Mouse (Mus musculus) neural tube, embryonic 12.5 days (tissue): Measurements from ENCODE around the gene Actrt2. TPM values are rescaled to one million over a fixed set of nuclear protein-coding genes. Genes with fewer than 3 reads are reported as not detected.

ENCODE experiments used
- ATAC-seq: fragments of 200-750 bp; cut with Nextera tagmentation; 2 replicates; pipeline ENCODE4 v1.8.0; 2017; ENCODE audit warnings: low read depth, mild to moderate bottlenecking, moderate TSS enrichment, moderate library complexity; ENCODE audit not compliant: low FRiP score
- H3K27ac ChIP-seq: fragments of 300-500 bp; sonication (generic); 2 replicates; pipeline ENCODE4 v1.5.1; 2016
- H3K27me3 ChIP-seq: fragments of 300-500 bp; sonication (generic); replicated peaks from 2 replicates; pipeline ENCODE4 v1.6.1; 2016; ENCODE audit warnings: mild to moderate bottlenecking
- H3K36me3 ChIP-seq: fragments of 300-500 bp; sonication (generic); 2 replicates; pipeline ENCODE4 v1.6.1; 2016; ENCODE audit warnings: mild to moderate bottlenecking
- H3K4me1 ChIP-seq: fragments of 300-500 bp; sonication (generic); 2 replicates; pipeline ENCODE4 v1.6.1; 2016
- H3K4me2 ChIP-seq: fragments of 300-500 bp; sonication (generic); replicated peaks from 2 replicates; pipeline ENCODE4 v1.6.1; 2016; ENCODE audit warnings: mild to moderate bottlenecking
- H3K4me3 ChIP-seq: fragments of 300-500 bp; sonication (generic); 2 replicates; pipeline ENCODE4 v1.5.1; 2016
- H3K9ac ChIP-seq: fragments of 300-500 bp; sonication (generic); 2 replicates; pipeline ENCODE4 v1.6.1; 2016; ENCODE audit warnings: mild to moderate bottlenecking
- H3K9me3 ChIP-seq: fragments of 300-500 bp; sonication (generic); 2 replicates; pipeline ENCODE4 v1.6.1; 2016; ENCODE audit warnings: mild to moderate bottlenecking
- WGBS: fragments of 180-500 bp; shearing (Covaris S2); methylation state at CpG from one replicate; pipeline ENCODE4 v1.1.7; 2016; 5-methylcytosine and 5-hydroxymethylcytosine counted together
- polyA plus RNA-seq: library from polyadenylated mRNA; unstranded; fragments of >200 nt; fragmentation: Nextera tagmentation; extraction: Ambion mirVana; gene quantifications from 2 replicates; pipeline ENCODE4 v1.2.1, GENCODE M21; 2016

Actrt2 gene
- not detected in 2 replicates for polyA plus RNA-seq

DNA sequence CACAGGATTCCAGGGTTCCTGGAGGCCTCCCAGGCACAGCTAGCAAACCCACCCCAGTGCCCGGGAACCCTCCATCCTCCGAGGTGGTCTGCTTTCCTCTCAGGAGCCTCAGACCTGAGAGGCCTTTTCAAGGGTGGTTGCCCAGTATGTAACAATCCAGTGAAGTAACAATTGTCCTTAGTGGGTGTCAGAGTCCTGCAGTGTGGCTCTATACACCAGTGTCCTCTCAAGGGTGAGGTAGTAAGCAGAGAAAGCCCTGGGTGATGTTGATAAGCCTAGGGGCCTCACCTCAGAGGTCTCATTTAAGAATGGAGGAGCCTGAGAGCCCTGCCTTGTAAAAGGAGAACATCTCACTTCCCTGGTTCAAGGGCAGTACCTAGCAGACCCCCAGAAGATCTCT, at the start of gene Actrt2:
Actrt2 (minus strand) TSS at position 101 of the 400 bp plus-strand sequence.
- Histone ChIP-seq H3K27me3 (peaks cover 10% of the 10 kb centered on the region), H3K36me3 (no peaks in the 10 kb centered on the region), H3K9ac (no peak within 1 kb of the TSS), H3K9me3 (no peaks in the 10 kb centered on the region), H3K4me1 (no peaks in the 10 kb centered on the region), H3K4me2 (no peak within 1 kb of the TSS), H3K27ac (no peak within 1 kb of the TSS), H3K4me3 (no peak within 1 kb of the TSS)
- 89% methylated on average over 2 of the region's 2 CpGs for WGBS
- ATAC-seq, result no peak

DNA sequence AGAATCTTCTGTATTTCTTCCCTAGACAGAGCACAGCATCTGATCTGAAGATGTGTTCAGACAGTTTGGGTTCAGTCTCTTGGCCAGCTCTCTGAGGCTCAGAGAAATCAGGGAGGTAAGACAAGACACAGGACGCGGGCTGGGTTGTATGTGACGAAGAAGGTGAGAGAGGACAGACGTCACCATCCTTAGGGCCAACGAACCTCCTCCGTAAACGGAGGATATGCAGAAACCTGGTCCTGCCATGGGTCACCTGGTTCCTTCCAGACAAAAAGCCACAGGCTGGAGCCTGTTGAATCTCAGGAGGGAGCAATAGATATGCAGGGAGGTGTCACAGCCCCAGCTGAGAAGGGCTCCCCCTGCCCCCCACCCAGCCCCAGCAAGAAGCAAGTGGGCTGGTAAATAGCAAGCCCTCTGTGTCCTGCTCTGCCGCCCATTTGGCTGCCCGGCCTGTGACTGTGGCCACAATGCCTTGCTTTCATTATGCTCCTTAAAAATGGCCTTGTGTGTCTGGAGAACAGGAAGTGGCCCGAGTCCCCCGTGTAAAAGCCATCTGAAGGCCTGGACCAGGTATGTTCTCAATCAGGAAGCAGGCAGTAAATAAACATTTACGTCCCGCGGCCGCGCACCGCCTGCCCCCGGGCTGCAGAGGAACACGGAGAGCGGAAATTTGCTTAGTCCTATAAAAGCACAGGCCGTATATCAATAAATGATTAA, 41.9 kb upstream of the Actrt2 start:
- Histone ChIP-seq H3K9me3 (no peaks in the 10 kb centered on the region), H3K4me2 (no peak overlapping the region), H3K27ac (no peak overlapping the region), H3K36me3 (no peaks in the 10 kb centered on the region), H3K27me3 (no peaks in the 10 kb centered on the region), H3K4me3 (no peak overlapping the region), H3K9ac (no peak overlapping the region), H3K4me1 (0 out of 2 replicates have a peak, but pooled peaks cover 5% of the 10 kb centered on the region)
- ATAC-seq, result no peak
- 68% methylated on average over 21 of the region's 21 CpGs for WGBS

DNA sequence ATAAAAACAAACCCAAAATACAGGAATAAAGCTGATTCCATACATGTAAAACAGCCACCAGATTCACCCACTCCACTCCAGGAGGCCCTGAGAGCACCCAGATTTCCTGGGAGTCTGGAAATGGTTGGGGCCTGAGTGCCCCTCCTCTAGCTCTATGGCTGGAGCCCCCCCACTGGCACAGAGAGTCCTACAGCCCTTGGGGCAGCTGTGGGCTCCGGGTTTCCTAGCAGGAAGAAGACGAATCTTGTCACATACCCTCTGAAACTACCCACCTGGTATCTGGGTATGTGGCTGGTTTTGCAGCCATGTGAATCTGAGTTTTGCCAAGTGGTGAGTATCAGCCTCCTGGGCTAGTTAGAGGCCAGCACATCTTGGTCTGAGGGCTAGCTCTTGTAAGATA, 41.1 kb upstream of the Actrt2 start:
- no peak overlapping the region for H3K9ac ChIP-seq
- no peaks in the 10 kb centered on the region for H3K36me3 ChIP-seq
- 79% methylated on average over 2 of the region's 2 CpGs for WGBS
- H3K27me3 ChIP-seq, result no peaks in the 10 kb centered on the region
- no peak overlapping the region for H3K4me2 ChIP-seq
- H3K27ac ChIP-seq, result no peak overlapping the region
- no peaks in the 10 kb centered on the region for H3K9me3 ChIP-seq
- 0 out of 2 replicates have a peak, but pooled peaks cover 5% of the 10 kb centered on the region for H3K4me1 ChIP-seq
- no peak for ATAC-seq
- no peak overlapping the region for H3K4me3 ChIP-seq

DNA sequence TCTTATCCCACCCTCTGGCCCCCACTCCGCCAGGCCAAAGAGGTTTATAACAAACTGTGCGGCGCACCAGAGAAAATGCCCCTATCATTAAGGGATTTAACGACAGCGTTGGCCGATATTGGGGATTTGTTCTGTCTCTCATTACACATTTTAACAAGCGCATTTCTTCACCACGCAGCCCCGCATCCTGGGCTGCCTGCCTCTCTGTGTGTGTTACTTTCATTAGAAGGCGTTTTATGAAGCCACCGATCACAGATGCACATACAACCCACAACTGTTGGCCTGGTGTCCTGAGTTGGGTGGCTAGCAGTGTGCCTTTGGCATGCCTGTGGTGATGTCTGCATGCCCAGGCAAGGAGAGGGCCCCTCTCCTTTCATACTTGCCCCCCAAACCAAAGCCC, 40.6 kb upstream of the Actrt2 start:
- 79% methylated on average over 11 of the region's 11 CpGs for WGBS
- Histone ChIP-seq H3K9ac (no peak overlapping the region), H3K4me2 (no peak overlapping the region), H3K36me3 (no peaks in the 10 kb centered on the region), H3K27ac (no peak overlapping the region), H3K27me3 (no peaks in the 10 kb centered on the region), H3K9me3 (no peaks in the 10 kb centered on the region), H3K4me1 (0 out of 2 replicates have a peak, but pooled peaks cover 5% of the 10 kb centered on the region), H3K4me3 (no peak overlapping the region)
- no peak for ATAC-seq

DNA sequence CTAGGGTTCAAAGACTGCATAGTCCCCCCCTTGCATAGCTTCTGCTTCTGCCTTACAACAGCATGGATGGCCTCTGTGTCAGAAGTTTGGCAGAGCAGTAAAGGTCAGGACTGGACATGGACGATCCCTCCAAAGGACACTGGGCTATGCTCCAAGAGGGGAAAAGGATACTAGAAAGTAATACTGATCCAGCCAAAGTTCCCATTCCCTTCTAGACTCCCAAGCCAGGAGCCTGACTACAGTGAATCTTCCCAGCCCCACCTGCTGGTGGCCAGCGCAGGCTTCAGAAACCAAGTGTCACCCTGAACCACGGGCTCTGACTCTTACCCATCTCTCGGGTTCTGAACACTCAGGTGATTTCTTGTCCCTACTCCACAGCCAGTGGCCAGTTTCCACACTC, 39.9 kb upstream of the Actrt2 start:
- ATAC-seq, result no peak
- WGBS, result 73% methylated on average over 4 of the region's 4 CpGs

DNA sequence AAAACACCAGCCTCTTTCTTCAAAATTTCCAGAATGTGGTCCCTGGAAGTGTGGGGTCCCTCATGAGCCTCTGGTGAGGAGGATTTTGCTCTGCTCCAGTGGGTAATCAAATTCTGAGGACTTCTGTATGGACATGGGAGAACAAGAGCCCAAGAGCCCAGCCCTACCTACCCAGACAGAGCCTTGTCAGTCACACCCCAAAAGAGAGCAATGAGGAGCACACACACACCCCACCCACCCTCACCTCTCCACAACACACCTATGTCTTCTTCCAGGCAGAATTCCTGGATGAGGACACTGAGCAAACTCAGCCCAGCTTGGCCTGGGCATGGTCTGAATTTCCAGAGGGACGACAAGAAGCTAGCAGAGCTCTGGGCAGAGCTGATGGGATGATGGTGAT, 38.8 kb upstream of the Actrt2 start:
- Histone ChIP-seq H3K4me3 (no peak overlapping the region), H3K27me3 (no peaks in the 10 kb centered on the region), H3K27ac (no peak overlapping the region), H3K9me3 (no peaks in the 10 kb centered on the region), H3K36me3 (no peaks in the 10 kb centered on the region), H3K4me1 (0 out of 2 replicates have a peak, but pooled peaks cover 5% of the 10 kb centered on the region), H3K9ac (no peak overlapping the region), H3K4me2 (no peak overlapping the region)
- 68% methylated on average over 1 of the region's 1 CpGs for WGBS
- ATAC-seq, result no peak

More for the DNA sequence above, 39.9 kb upstream of the Actrt2 start:
- H3K36me3 ChIP-seq, result no peaks in the 10 kb centered on the region
- H3K4me2 ChIP-seq, result no peak overlapping the region
- H3K27me3 ChIP-seq, result no peaks in the 10 kb centered on the region
- H3K9ac ChIP-seq, result no peak overlapping the region
- no peaks in the 10 kb centered on the region for H3K9me3 ChIP-seq
- no peak overlapping the region for H3K27ac ChIP-seq
- 0 out of 2 replicates have a peak, but pooled peaks cover 5% of the 10 kb centered on the region for H3K4me1 ChIP-seq
- no peak overlapping the region for H3K4me3 ChIP-seq

DNA sequence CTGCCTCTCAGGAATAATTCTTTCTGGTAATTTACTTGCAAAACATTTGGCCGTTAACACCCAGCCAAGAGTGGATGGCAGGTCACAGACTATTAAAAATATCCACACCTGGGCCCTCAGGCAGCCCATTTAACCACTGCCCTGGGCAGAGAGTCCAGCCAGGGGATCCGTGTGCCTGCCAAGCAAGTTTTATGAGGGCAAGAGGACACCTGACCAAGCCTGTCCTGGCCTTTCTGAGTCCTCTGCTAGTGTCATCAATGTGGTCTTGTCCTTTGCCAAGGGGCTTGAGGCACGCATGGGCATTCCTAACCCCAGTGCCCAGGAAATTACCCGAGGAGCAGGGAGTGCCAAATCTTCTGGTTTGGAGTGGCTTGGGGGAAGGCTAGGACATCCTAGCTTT, 38.0 kb upstream of the Actrt2 start:
- WGBS, result 78% methylated on average over 4 of the region's 4 CpGs
- no peak overlapping the region for H3K27ac ChIP-seq

DNA sequence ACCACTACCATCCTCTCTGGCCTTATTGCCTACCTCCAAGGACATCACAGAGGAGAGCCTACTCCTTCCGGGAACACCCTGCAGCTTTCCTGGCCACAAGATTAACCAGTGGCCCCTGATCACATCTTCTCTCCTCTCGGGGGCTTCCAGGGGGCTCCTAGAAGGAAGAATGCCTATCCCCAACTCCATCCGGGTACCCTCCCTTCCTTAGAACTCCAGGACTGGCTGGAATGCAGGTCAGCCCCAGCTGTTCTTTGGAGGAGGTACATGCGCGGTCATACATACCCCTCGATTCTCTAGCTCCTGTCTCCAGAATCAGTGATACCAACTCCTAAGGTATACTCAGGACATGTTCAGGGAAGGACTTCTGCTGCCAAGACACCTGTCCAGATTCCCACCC, 37.4 kb upstream of the Actrt2 start:
- no peak for ATAC-seq
- Histone ChIP-seq H3K4me3 (no peak overlapping the region), H3K9ac (no peak overlapping the region), H3K36me3 (no peaks in the 10 kb centered on the region), H3K4me2 (no peak overlapping the region), H3K4me1 (0 out of 2 replicates have a peak, but pooled peaks cover 5% of the 10 kb centered on the region), H3K27ac (no peak overlapping the region), H3K27me3 (no peaks in the 10 kb centered on the region), H3K9me3 (no peaks in the 10 kb centered on the region)
- 93% methylated on average over 6 of the region's 6 CpGs for WGBS

More for the DNA sequence above, 38.0 kb upstream of the Actrt2 start:
- H3K9ac ChIP-seq, result no peak overlapping the region
- no peak for ATAC-seq
- H3K27me3 ChIP-seq, result no peaks in the 10 kb centered on the region
- no peaks in the 10 kb centered on the region for H3K9me3 ChIP-seq
- 0 out of 2 replicates have a peak, but pooled peaks cover 5% of the 10 kb centered on the region for H3K4me1 ChIP-seq
- no peaks in the 10 kb centered on the region for H3K36me3 ChIP-seq
- no peak overlapping the region for H3K4me3 ChIP-seq
- no peak overlapping the region for H3K4me2 ChIP-seq

DNA sequence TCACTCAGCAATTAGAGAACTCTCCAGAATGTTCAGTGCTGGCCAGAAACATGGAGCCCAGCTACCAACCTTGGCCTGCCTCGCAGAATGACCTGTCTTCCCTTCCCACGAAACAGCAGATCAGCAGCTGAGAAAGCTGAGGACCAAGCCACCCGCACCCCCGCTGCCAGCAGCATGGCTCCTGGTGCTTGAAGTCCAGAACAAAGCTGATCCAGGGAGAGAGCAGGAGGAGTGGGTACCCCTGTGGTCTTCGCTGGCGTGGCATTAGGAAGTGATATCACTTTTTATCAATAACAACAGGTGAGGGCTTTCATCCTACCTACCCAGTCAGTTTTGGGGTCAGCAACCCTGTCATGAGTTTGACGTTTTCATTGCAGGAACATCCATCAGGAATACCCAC, 36.9 kb upstream of the Actrt2 start:
- H3K36me3 ChIP-seq, result no peaks in the 10 kb centered on the region
- H3K9ac ChIP-seq, result no peak overlapping the region
- 0 out of 2 replicates have a peak, but pooled peaks cover 3% of the 10 kb centered on the region for H3K4me1 ChIP-seq
- H3K27me3 ChIP-seq, result no peaks in the 10 kb centered on the region
- no peak for ATAC-seq
- H3K9me3 ChIP-seq, result no peaks in the 10 kb centered on the region
- WGBS, result 88% methylated on average over 7 of the region's 7 CpGs
- no peak overlapping the region for H3K27ac ChIP-seq
- no peak overlapping the region for H3K4me3 ChIP-seq
- H3K4me2 ChIP-seq, result no peak overlapping the region

DNA sequence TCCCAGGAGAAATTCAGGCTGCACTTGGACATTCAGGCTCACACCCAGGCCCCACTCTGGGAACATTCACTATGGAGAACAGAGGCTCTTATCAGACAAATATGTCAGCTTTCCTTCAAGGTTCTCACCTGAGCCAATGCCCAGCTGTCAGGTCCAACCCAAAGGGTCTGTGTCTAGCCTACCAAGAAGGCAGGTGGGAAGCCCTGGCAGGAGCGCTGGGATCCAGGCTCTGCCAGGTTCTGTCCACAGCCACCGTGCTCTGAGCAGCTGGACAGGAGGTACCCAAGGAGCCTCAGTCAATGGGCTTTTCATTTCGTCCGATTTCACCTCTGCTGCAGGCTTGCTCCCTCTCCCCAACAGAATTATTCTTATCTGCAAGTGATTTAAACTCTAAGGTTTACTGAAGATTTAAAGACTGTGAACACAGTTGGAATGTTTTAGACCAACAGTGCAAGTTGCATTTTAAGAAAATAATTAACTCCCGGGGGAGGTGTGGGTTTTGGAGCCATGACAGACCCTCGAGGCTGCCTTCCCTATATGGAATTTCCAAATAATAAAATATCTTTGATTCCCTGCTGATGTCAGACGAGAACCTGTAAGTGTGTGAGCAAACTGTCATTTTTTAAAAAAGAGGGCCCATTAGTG, 35.9 kb upstream of the Actrt2 start:
- ATAC-seq, result no peak
- WGBS, result 80% methylated on average over 7 of the region's 7 CpGs

DNA sequence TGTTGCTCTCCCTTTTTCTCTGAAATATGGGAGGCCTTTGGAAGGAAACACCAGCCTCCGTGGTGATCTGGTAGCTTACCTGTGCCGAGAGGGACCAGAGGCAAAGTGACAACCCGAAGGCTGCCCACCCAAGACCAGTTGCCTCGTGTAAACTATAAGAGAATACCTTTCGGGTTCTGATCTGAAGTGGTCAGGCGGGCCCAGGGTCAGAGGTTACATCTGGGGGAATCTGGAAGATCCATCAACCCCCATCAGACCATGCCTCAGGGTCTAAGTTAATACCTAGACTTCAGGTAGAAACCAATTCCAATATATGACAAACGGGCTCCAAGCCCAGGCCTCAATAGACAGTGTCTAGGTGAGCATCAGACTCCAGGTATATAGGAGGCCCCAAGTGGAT, 35.3 kb upstream of the Actrt2 start:
- no peak overlapping the region for H3K27ac ChIP-seq
- WGBS, result 82% methylated on average over 7 of the region's 7 CpGs
- no peak overlapping the region for H3K4me3 ChIP-seq
- H3K9me3 ChIP-seq, result no peaks in the 10 kb centered on the region
- ATAC-seq, result no peak
- H3K36me3 ChIP-seq, result no peaks in the 10 kb centered on the region
- no peaks in the 10 kb centered on the region for H3K27me3 ChIP-seq
- H3K9ac ChIP-seq, result no peak overlapping the region
- H3K4me1 ChIP-seq, result no peaks in the 10 kb centered on the region
- H3K4me2 ChIP-seq, result no peak overlapping the region

More for the DNA sequence above, 35.9 kb upstream of the Actrt2 start:
- Histone ChIP-seq H3K27ac (no peak overlapping the region), H3K27me3 (no peaks in the 10 kb centered on the region), H3K9ac (no peak overlapping the region), H3K9me3 (no peaks in the 10 kb centered on the region), H3K4me1 (no peaks in the 10 kb centered on the region), H3K4me2 (no peak overlapping the region), H3K36me3 (no peaks in the 10 kb centered on the region), H3K4me3 (no peak overlapping the region)

DNA sequence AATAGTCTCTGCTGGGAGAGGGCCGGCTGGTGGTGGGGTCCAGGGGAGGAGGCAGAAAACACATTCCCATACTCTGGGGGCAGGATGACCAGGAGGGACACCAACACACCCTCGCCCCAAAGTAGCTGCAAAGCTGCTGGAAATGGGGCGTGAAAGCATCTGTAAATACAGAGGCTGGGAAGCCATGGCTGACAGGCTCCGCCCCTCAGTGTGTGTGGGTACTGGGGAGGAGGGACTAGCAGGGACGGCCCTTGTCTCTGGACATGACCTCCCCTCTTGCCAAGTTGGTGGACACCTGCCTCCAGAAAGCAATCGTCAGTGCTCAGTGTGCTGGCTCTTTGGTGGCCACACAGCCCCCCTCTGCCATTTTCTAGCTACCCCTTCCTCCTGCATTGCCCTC, 34.5 kb upstream of the Actrt2 start:
- H3K9ac ChIP-seq, result no peak overlapping the region
- 53% methylated on average over 6 of the region's 6 CpGs for WGBS
- H3K4me2 ChIP-seq, result no peak overlapping the region
- H3K27me3 ChIP-seq, result no peaks in the 10 kb centered on the region
- ATAC-seq, result no peak
- no peak overlapping the region for H3K27ac ChIP-seq
- no peaks in the 10 kb centered on the region for H3K4me1 ChIP-seq
- H3K4me3 ChIP-seq, result no peak overlapping the region
- no peaks in the 10 kb centered on the region for H3K9me3 ChIP-seq
- no peaks in the 10 kb centered on the region for H3K36me3 ChIP-seq
